Mouse (Mus musculus): ENCODE measurements around the gene Psmb6.

GRCm38 (mm10) chr11:70561937-70562286, 36.7 kb downstream of the Psmb6 start:
- no peak for TF ChIP-seq POLR2A (IDR thresholded peaks at IDR 0.05; ENCODE audit: borderline replicate concordance, extremely low read depth, low read depth, low read length)
- no peak for TF ChIP-seq CTCF (IDR thresholded peaks at IDR 0.05; ENCODE audit: insufficient read depth, low read length)
